Mouse (Mus musculus): ENCODE measurements around the gene Pttg1ip.

Pttg1ip gene

DNA sequence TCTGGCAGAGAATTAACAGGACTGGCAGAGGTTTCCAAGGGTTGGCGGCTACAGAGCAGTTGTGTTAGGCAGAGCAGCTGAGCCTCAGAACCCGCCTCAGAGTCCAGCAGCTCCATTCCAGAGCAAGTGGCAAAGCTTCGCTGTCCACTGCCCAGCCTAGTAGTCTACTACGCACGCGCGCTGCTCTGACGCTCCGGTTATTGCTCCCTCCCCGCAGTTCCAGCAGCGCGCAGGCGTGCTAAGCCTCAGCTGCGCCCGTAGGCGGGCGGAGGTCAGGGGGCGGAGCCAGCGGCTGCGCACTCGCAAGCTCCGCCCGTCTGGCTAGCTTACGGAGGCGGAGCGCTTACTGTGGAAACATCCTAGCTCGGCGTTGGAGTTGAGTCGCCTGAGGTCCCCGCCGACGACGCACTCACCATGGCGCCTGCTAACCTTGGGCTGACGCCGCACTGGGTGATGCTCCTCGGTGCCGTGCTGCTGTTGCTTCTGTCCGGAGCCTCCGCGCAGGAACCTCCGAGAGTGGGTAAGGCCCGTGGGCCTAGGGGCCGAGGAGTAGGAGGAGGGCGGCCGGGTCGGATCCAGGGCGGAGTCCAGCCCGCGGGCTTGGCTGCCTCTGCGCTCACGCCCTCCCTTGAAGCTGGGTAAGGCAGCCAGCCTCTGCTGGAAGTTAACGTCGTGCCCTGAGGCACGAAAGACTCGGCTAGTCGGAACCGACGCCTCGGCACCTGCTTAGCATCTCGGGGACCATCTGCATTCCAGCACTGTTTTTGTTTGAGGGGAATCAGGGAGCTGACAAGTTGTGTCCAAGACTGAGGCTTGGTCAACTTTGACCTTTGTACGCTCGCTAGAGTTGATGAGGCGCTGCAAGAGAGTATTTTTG is at the start of gene Pttg1ip:
TSS of gene Pttg1ip (plus strand) at position 313 of the 877 bp plus-strand sequence.
- peak; percentile 100 for DNase-seq (ENCODE audit: low spot score)

DNA sequence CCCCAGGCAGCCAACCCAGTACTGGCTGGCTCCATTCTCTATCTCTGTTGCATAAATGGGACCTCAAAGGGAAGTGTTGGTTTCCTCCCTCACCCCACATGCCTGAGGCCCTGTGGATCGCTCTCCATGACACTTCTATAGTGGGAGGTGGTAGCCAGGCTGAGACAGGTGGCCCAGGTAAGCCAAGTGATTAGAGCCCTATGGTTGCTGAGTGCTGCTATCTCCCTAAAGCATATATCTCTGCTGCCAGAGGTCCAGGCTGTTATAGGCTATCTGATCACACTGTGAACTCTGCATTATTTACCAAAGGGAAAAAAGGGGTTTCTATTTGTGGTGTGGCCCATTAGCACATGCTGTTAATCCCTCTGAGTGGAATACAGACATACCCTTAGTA is 49.5 kb upstream of the Pttg1ip start:
- no peak for DNase-seq (ENCODE audit: low spot score)

DNA sequence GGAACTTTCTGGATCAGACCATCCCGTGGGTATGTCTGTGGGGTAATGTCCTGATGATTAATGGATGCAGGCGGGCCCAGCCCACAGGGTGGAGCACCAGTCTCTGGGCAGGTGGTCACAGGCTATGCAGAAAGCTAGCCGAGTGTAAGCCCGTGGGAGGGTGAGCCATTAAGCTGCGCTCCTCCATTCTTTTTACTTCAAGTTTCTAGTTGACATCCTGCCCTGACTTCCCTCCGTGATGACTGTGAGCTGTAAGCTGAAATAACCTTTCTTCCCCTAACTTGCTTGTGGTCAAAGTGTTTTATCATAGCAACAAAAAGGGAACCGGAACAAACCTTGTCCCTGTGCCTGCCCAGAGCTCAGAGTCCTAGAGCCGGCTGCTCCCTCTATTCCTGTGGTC is 44.8 kb upstream of the Pttg1ip start:
- DNase-seq (ENCODE audit: low spot score) = no peak

DNA sequence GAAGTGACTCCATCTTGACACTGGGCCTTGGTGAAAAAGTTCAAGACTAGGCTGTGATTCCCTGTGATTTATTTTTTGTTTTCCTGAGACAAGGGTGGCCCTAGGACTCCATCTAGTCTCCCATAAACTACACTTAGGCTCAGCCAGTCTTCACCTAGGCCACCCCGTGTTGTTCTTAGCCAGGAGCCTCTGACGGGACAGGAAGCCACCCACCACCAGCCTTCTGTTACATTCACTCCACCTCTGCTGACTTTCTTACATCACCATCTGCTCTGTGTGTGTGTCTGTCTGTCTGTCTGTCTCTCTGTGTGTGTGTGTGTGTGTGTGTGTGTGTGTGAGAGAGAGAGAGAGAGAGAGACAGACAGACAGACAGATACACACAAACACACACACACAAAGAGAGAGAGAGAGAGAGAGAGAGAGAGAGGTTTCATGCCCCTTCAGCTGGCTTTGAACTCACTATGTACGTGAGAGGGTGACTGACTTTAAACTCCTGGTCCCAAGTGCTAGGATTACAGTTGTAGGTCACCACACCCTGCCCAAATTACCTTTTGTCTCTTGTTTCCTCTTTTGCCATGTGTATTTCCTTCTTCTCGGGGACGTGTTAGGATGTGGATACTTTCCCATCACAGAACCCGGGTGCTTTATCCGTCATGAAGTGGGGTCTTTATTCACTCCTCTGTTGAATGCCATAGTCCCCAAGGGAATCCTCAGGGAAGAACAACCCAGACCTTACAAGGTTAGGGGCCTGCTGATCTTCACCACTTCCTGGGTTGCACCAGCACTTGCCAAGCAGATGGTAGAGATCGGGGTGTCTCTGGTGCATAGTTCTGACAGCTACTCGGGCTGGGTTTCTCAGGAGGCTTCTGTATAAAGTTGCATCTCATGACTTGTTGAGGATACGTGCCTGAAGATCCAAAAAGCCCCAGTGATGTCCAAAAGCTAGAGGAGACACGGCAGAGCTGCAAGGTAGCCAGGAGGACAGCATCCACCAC is 44.0 kb upstream of the Pttg1ip start:
- no peak for DNase-seq (ENCODE audit: low spot score)

DNA sequence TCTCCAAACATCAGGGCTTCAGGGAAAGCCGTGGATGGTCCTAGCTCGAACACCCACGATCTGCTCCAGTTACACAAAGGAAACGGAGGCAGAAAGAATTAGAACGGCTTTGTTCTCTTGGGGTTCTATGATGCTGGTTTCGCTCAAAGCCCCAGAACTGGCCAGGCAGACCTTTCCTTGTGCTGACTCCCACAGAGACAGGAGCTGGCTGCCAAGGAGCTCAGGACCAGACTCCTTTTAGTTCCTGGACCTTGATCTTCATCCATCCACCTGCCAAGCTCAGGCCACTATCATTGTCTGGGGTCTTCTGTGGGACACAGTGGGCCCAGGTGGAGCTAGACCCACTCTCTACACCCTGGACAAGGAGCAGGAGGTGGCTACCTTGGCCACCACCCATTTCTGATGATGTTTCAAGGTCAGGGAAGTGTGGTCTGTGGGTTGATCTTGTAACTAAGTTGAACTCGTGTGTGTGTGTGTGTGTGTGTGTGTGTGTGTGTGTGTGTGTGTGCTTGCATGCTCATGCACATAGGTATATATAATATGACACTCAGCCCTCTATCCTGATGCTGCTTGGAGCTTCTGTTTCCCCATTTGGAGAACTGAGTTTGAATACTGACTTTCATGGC is 42.1 kb upstream of the Pttg1ip start:
- no peak for DNase-seq (ENCODE audit: low spot score)

DNA sequence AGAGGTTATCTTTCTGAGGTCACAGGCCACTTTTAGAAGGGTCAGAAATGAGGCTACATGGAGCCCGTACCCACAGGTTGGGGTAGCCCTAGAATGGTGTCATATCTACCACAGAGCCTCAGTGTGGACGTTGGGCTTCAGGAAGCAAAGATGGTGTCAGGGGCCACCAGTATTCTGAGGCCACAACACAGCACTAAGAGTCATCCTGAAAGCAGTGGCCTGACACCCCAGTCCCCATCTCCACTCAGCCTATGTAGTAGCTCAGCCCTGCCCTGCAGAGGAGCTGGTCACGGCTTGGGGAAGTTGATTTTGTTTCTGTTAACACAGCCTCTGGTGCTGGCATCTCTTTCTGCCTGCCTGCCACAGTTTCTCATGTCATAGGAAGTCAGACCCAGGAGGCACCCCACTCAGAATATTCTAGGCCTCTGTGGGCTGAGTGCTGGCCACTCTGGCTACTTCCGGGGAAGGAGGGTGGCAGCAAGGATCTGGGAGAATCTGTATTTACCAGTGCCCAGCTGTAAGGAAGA is 40.9 kb upstream of the Pttg1ip start:
- DNase-seq (ENCODE audit: low spot score) = no peak

DNA sequence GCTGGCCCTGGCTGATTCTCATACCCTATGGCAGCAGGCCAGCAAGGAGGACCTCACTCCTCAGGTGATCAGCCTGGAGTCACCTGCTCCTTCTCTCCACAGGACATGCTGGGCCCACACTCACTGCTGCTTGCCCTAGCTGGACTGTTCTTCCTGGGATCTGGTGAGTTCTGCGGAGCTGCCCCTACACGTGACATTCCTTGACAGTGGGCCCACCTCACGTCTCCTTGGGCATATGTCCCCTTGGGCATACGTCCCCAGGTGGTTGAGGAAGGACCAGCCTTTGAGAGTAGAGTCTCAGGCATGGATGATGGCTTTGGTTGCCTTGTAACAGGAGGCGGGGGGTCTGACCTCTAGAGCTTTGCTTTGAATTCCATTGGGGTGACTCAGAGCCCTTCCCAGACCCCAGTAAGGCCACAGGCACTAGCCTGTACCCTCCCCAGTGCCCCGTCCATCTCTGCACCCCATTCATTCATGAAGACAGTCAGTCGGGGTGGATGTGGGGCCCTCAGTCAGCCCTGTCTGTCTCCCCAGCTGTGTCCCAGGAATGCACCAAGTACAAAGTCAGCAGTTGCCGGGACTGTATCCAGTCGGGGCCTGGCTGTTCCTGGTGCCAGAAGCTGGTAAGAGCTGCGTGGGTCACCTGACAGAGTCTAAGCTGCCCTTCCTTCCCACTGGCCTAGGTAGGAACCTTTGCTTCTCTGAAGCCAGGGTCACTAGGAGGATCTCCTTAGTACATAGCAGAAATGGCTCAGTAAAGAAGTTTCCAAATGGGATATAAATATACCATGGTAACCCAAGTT is 39.5 kb upstream of the Pttg1ip start:
- DNase-seq (ENCODE audit: low spot score) = no peak

DNA sequence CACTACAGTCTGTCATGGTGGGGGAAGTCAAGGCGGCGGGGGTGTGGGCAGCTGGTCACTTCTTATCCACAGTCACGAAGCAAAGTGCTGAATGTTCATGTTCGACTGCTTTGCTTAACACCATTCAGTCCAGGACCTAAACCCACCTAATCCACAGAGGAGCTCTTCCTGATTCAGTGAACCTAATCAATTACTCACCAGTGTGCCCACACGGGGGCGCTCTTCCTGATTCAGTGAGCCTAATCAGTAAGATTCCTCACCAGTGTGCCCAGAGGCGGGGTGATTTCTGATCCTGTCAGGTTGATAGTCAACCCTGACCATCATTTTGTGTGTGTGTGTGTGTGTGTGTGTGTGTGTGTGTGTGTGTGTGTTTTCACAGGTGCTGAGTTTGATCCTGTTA is 38.3 kb upstream of the Pttg1ip start:
- peak; percentile 53 for DNase-seq (ENCODE audit: low spot score)

DNA sequence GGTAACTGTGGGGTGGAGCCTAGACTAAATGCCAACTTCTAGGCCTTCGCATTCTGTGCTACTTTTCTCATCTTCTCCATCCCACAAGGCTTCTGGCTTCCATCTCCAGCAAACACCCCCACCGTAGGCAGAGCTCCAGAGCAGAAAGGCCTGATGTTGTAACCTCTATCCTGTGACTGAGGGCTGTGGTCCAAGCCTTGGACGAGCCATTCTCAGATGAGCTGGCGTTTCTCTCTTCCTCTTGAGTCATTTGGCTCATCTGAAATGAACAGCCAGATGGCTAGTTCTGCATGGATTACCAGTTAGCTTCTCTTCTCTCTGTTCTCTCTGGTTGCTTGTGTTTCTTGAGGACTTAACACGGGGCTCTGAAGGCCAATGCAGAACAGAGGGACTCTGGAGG is 36.6 kb upstream of the Pttg1ip start:
- DNase-seq (ENCODE audit: low spot score) = peak; percentile 27

DNA sequence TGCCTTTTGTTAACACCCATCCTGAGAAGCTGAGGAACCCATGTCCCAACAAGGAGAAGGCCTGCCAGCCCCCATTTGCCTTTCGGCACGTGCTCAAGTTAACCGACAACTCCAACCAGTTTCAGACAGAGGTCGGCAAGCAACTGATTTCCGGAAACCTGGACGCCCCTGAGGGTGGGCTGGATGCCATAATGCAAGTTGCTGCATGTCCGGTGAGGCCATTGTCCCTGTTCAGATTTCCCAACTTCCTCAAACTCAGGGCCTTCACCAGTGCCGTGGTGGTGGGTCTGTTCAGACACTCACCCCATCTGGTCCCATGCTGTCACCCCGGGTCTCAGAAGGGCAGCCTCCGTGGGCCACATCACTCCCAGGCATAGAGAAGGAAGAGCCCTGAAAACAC is 32.9 kb upstream of the Pttg1ip start:
- DNase-seq (ENCODE audit: low spot score) = no peak

DNA sequence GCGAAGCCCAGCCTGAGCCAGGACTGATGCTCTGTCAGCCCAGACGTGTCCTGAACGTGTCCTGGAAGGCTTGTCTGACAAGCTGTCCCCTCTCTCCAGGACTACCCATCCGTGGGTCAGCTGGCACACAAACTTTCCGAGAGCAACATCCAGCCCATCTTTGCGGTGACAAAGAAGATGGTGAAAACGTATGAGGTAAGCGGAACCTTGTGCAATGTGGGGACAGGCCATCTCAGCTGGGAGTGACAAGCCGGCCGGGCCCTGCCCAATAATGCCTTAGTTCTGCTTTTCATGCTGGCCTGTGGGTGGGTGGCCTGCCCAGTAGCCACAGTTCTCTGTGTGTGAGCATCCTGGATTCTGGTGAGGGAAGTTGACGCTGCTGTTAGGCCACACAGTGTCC is 30.6 kb upstream of the Pttg1ip start:
- DNase-seq (ENCODE audit: low spot score) = no peak

DNA sequence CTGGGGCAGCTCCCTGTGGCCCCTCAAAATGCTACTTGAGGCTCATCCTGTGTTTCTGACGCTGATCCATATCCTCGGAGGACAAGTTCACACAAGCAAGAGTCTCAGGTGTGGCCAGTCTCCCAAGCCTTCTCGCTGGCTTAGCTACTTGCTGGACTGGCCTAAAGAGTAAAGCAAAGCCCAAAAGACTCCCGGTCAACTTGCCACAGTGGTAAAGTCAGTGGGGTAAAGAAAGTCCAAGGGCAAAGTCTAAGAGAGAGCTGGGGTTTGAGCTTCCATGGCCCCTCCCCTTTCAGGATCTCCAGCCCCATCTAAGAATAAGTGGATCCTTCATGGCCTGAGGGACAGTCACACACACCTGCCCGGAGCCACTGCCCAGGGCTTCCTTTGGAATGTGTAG is 29.4 kb upstream of the Pttg1ip start:
- DNase-seq (ENCODE audit: low spot score) = no peak

DNA sequence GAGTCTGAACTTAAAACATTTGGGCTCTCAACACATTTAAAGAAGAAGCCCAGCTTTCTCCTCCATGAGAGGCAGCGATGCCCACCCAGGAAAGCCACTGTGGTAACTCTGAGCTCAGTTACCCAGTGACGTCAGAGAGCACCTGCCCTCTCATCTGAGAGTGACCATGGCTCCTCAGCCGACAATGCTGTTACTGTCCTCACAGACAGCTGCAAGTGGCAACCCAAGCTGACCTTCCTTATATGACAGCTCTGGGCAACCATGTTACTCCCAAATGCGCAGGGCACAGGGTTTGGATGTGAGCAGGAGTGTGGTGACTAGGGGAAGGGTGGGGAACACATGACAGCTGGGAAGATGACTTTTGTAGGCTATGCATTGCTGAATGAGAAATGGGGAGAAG is 28.2 kb upstream of the Pttg1ip start:
- no peak for DNase-seq (ENCODE audit: low spot score)

DNA sequence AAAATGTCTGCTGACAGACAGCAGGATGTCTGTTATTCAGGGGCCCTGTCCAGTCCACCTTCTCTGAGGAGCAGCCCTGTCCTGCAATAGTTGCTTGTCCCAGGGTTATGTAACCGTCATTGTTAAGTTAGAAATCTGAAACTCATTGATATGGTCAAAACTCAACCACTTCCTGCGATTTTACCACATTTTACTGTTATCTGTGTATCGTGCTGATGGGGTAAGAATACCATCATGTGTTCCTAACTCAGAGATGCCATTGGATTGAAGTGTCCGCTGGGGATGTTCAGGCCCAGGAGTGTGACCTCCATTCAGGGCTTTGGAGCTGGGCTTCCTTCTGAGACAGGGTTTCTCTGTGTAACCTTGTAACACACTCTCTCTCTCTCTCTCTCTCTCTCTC is 26.6 kb upstream of the Pttg1ip start:
- no peak for DNase-seq (ENCODE audit: low spot score)

DNA sequence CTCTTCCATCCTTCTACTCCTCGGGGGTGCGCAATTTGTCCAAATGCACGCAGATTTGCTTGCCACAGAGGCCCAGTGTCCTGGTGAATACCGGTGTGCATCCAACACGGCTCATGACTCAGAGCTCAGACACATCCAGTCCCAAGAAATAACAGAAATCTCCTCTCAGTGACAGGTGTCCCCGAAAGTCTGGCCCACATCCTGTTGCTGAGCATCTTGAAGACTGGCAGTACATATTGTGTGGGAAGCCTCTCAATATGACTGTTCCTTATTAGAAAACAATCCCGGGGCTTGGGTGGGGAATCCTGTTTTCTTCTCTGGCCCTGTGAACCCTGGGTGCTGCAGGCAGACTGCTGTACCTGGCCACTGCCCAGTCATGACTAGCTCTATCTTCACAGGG is 24.9 kb upstream of the Pttg1ip start:
- no peak for DNase-seq (ENCODE audit: low spot score)

DNA sequence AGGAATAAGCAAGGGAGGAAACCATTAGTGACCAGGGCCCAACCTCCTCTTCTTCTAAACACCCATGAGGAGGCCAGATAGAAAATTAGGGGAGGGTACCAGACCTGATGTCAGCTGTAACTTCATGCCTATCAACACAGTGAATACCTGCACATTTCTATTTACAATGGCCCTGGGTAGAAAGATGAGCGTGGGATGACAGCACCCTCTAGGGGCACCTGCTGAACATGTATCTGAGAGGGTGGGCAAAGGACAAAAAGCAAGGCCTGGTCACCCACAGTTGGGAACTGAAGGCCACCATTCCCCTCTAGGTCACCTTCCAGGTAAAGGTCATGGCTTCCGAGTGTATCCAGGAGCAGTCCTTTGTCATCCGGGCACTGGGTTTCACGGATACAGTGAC is 23.9 kb upstream of the Pttg1ip start:
- DNase-seq (ENCODE audit: low spot score) = no peak

DNA sequence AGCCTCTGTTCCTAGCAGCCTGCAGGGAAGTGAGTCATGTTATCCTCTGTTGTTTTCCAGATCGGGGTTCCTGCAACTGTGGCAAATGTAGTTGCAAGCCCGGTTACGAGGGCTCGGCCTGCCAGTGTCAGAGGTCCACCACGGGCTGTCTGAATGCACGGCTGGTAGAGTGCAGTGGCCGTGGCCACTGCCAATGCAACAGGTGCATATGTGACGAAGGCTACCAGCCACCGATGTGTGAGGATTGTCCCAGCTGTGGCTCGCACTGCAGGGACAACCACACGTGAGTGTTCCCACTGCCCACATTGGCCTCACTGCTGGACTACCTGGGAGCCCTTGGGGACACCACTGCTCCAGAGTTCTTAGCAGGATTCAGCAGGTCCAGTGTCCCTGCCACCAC is 21.4 kb upstream of the Pttg1ip start:
- DNase-seq (ENCODE audit: low spot score) = no peak

DNA sequence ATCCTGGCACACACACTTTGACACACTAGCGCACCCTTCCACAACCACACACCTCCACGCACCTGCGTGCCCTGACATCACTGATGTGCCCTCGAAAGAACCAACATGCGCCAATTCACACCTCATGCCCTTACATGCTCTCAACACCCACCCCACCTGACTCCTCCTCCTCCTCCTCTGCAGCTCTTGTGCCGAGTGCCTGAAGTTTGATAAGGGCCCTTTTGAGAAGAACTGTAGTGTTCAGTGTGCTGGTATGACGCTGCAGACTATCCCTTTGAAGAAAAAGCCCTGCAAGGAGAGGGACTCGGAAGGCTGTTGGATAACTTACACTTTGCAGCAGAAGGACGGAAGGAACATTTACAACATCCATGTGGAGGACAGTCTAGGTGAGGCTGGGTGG is 20.7 kb upstream of the Pttg1ip start:
- DNase-seq (ENCODE audit: low spot score) = no peak

DNA sequence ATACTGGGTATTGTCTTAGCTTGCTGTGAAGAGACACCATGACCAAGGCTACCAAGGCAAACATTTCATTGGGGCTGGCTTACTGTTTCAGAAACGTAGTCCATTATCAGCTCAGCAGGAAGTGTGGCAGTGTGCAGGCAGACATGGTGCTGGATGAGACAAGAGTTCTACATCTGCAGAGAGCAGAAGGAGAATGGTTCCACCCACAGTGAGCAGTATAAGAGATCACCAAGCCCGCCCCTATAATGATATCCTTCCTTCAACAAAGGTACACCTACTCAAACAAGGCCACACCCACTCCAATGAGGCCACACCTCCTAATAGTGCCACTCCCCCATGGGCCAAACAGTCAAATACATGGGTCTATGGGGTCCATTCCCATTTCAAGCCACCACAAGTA is 20.0 kb upstream of the Pttg1ip start:
- no peak for DNase-seq (ENCODE audit: low spot score)

DNA sequence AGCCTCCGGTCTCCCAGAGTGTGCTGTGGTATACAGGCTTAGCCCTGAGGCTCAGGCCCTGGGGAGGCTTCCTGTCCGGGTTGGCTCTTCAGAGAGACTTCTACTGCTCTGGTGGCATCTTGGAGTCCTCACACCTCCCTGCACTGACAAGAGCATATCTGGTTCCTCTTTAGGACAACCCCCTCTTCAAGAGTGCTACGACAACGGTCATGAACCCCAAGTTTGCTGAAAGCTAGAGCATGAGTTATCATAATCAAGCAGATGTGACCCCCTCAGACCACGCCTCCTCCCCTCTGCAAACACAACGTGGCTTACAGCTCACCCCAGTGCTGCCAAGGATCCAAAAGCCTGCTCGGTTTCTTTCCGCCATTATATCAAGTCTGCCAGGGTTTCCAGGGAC is 16.5 kb upstream of the Pttg1ip start:
- no peak for DNase-seq (ENCODE audit: low spot score)

DNA sequence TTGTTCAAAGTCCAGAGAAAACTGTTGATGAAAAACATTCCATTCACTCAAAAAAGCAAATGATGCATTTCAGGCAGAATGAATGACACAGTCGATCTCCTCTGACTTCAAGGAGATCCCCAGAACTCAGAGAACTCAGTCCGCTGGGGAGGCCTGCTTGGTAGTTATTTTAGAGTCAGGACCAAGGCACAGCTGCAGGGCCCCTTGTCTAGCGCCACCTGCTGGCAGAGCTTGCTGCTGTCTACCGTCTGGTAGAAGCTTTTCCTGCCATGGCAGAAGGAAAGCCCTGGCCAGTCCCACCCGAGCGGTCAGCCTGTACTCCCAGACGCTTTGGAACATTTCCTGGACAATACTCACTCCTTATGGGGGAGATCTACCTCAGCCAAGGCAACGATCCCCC is 14.9 kb upstream of the Pttg1ip start:
- peak; percentile 73 for DNase-seq (ENCODE audit: low spot score)
